Comparison of ENCODE assay signal across 13 mouse cellular contexts in genomic region chr7:13302780-13303179, GRCm38 (mm10). TPM values are rescaled to one million over a fixed set of nuclear protein-coding genes. Genes with fewer than 3 reads are reported as not detected.
DNase-seq lines count a peak whose midpoint lies in the region; ATAC-seq and TF ChIP-seq lines count a peak whose summit lies in the region.
"Had no signal": no experiment of that assay in that cellular context is flagged by ENCODE, and none has a peak within 500 bp of the region (broad histone marks: within the 10 kb centered on the region; RNA-seq: fewer than 3 reads in every experiment).

No protein-coding gene starts in this region.

- H3K9ac ChIP-seq in lung, postnatal 0 days (replicated peaks; ENCODE audit: low read depth), result no peak overlapping the region
- no peak overlapping the region for H3K9ac ChIP-seq in MEL (ENCODE audit: control insufficient read depth, low read depth, low read length, poor library complexity, severe bottlenecking)
- H3K9ac ChIP-seq: forebrain, embryonic 12.5 days; hindbrain, embryonic 15.5 days; midbrain, embryonic 13.5 days had no signal

- H3K4me3 ChIP-seq in lung, postnatal 0 days (ENCODE audit: low read depth, low read length), result no peak overlapping the region
- H3K4me3 ChIP-seq in MEL (ENCODE audit: control insufficient read depth in 1 of 2, insufficient read depth in 1 of 2, low read depth in 2 of 2, low read length in 2 of 2), result no peak overlapping the region
- peak overlapping the region; percentile 66 for H3K4me3 ChIP-seq in megakaryocyte, embryonic 14.5 days (replicated peaks)
- H3K4me3 ChIP-seq: forebrain, embryonic 12.5 days; heart, adult 2 months; hindbrain, embryonic 15.5 days; midbrain, embryonic 13.5 days had no signal

- TF ChIP-seq EP300 in lung, postnatal 0 days (IDR thresholded peaks at IDR 0.05), result no peak
- TF ChIP-seq EP300 in MEL (IDR thresholded peaks at IDR 0.05; ENCODE audit: low read depth in 1 of 2, low read length in 2 of 2), result peak; percentile 64 to 84

- no peaks in the 10 kb centered on the region for H3K27me3 ChIP-seq in lung, postnatal 0 days (replicated peaks; ENCODE audit: insufficient read depth, low read length)
- no peaks in the 10 kb centered on the region for H3K27me3 ChIP-seq in MEL (ENCODE audit: control insufficient read depth in 1 of 2, insufficient read depth in 2 of 2, low read length in 2 of 2)
- H3K27me3 ChIP-seq in megakaryocyte, embryonic 14.5 days (replicated peaks), result peaks cover 50% of the 10 kb centered on the region
- H3K27me3 ChIP-seq: forebrain, embryonic 12.5 days; hindbrain, embryonic 15.5 days; midbrain, embryonic 13.5 days had no signal

- no peaks in the 10 kb centered on the region for H3K9me3 ChIP-seq in lung, postnatal 0 days (ENCODE audit: low read length)
- no peaks in the 10 kb centered on the region for H3K9me3 ChIP-seq in MEL (replicated peaks; ENCODE audit: insufficient read depth, low read length)
- H3K9me3 ChIP-seq in megakaryocyte, embryonic 14.5 days, result no peaks in the 10 kb centered on the region
- H3K9me3 ChIP-seq: forebrain, embryonic 12.5 days; hindbrain, embryonic 15.5 days; midbrain, embryonic 13.5 days had no signal

- no peaks in the 10 kb centered on the region for H3K79me2 ChIP-seq in MEL (ENCODE audit: control insufficient read depth, insufficient read depth, low read length, poor library complexity)

- TF ChIP-seq CTCF in lung, postnatal 0 days (IDR thresholded peaks at IDR 0.05), result no peak
- TF ChIP-seq CTCF in MEL (IDR thresholded peaks at IDR 0.05 in 2 of 3, conservative IDR thresholded peaks at IDR 0.05 in 1 of 3; ENCODE audit: control insufficient read depth in 1 of 3, insufficient read depth in 1 of 3, low read depth in 2 of 3, low read length in 3 of 3, poor library complexity in 1 of 3, severe bottlenecking in 1 of 3), result no peak

- WGBS in lung, postnatal 0 days, result 83% methylated on average over 2 of the region's 2 CpGs

- ATAC-seq in lung, postnatal 0 days, result no peak
- no peak for ATAC-seq in erythroid progenitor cell, adult 5-6 weeks (replicated peaks; ENCODE audit: low FRiP score, poor library complexity, severe bottlenecking)
- ATAC-seq: midbrain, embryonic 13.5 days had no signal

- no peak for TF ChIP-seq RAD21 in MEL (IDR thresholded peaks at IDR 0.05; ENCODE audit: low read depth, low read length)

- H3K36me3 ChIP-seq in lung, postnatal 0 days (ENCODE audit: insufficient read depth, low read length), result peaks cover 12% of the 10 kb centered on the region; the same call in 1 of the 2 replicates
- peaks cover 12 to 24% of the 10 kb centered on the region in 2 experiments for H3K36me3 ChIP-seq in MEL (ENCODE audit: control insufficient read depth in 1 of 2, insufficient read depth in 2 of 2, low read length in 2 of 2)
- peaks cover 84% of the 10 kb centered on the region for H3K36me3 ChIP-seq in megakaryocyte, embryonic 14.5 days (replicated peaks; ENCODE audit: low read length)

- H3K27ac ChIP-seq in lung, postnatal 0 days (ENCODE audit: low read length), result no peak overlapping the region
- H3K27ac ChIP-seq in MEL (ENCODE audit: control insufficient read depth, low read depth, low read length), result peak overlapping the region; percentile 65
- H3K27ac ChIP-seq: forebrain, embryonic 12.5 days; heart, adult 2 months; hindbrain, embryonic 15.5 days; midbrain, embryonic 13.5 days; stomach, postnatal 0 days had no signal

- TF ChIP-seq POLR2A in MEL (IDR thresholded peaks at IDR 0.05; ENCODE audit: control insufficient read depth in 1 of 2, insufficient read depth in 1 of 2, low read depth in 1 of 2, low read length in 2 of 2, poor library complexity in 1 of 2), result no peak

- DNase-seq in lung, postnatal 25 days (ENCODE audit: low spot score), result peak; percentile 39
- no peak for DNase-seq in lung, postnatal 0 days (ENCODE audit: low spot score)
- peak; percentile 89 for DNase-seq in MEL (ENCODE audit: low read depth, low spot score)
- peak; percentile 71 for DNase-seq in thymus, postnatal 14 days
- no peak for DNase-seq in kidney, postnatal 25 days
- no peak for DNase-seq in left cerebral cortex, adult 9 months (ENCODE audit: low spot score in 2 of 2)

- H3K4me2 ChIP-seq in lung, postnatal 0 days (replicated peaks; ENCODE audit: low read depth, low read length), result no peak overlapping the region
- H3K4me2 ChIP-seq: forebrain, embryonic 12.5 days; hindbrain, embryonic 15.5 days; midbrain, embryonic 13.5 days had no signal

- no peaks in the 10 kb centered on the region for H3K4me1 ChIP-seq in lung, postnatal 0 days (ENCODE audit: insufficient read depth, low read depth, low read length)
- peaks cover 3 to 21% of the 10 kb centered on the region in 2 experiments; a peak in 3 of 4 replicates for H3K4me1 ChIP-seq in MEL (ENCODE audit: control insufficient read depth in 1 of 2, insufficient read depth in 2 of 2, low read length in 2 of 2)
- H3K4me1 ChIP-seq in megakaryocyte, embryonic 14.5 days, result peaks cover 43% of the 10 kb centered on the region
- H3K4me1 ChIP-seq: forebrain, embryonic 12.5 days; hindbrain, embryonic 15.5 days; midbrain, embryonic 13.5 days had no signal

TF ChIP-seq in MEL, 35 proteins besides CTCF, POLR2A, EP300 and RAD21 (continues in another document):
- TF ChIP-seq USF2 (IDR thresholded peaks at IDR 0.05; ENCODE audit: borderline replicate concordance in 1 of 2, insufficient read depth in 1 of 2, low read depth in 1 of 2, low read length in 2 of 2), result no peak
- no peak for TF ChIP-seq ZMIZ1 (IDR thresholded peaks at IDR 0.05; ENCODE audit: low read depth, low read length)
- TF ChIP-seq TBP (IDR thresholded peaks at IDR 0.05; ENCODE audit: low read depth, low read length), result no peak
- no peak for TF ChIP-seq UBTF (IDR thresholded peaks at IDR 0.05; ENCODE audit: borderline replicate concordance, insufficient read depth, low read depth, low read length)
- peak; percentile 87 for TF ChIP-seq ETS1 (IDR thresholded peaks at IDR 0.05; ENCODE audit: low read depth, low read length)
- TF ChIP-seq MXI1 (IDR thresholded peaks at IDR 0.05; ENCODE audit: low read depth, low read length), result no peak
- no peak for TF ChIP-seq ZC3H11A (IDR thresholded peaks at IDR 0.05; ENCODE audit: low read depth, low read length)
- no peak for TF ChIP-seq CHD2 (IDR thresholded peaks at IDR 0.05; ENCODE audit: low read length)
- no peak for TF ChIP-seq CHD1 (IDR thresholded peaks at IDR 0.05; ENCODE audit: low read depth, low read length)
- TF ChIP-seq SIN3A (IDR thresholded peaks at IDR 0.05; ENCODE audit: low read length), result no peak
- TF ChIP-seq RCOR1 (IDR thresholded peaks at IDR 0.05; ENCODE audit: low read depth, low read length), result peak; percentile 30; the same call in 1 of the 2 replicates
- no peak for TF ChIP-seq HCFC1 (IDR thresholded peaks at IDR 0.05; ENCODE audit: low read depth, low read length)
- TF ChIP-seq POLR2AphosphoS2 (IDR thresholded peaks at IDR 0.05; ENCODE audit: low read length), result no peak
- TF ChIP-seq MYC (IDR thresholded peaks at IDR 0.05; ENCODE audit: low read depth, low read length), result no peak
- TF ChIP-seq MEF2A (IDR thresholded peaks at IDR 0.05; ENCODE audit: extremely low read depth, insufficient replicate concordance, low read depth, low read length, poor library complexity, severe bottlenecking), result no peak
- no peak; the same call in 1 of the 2 replicates for TF ChIP-seq MYB (IDR thresholded peaks at IDR 0.05; ENCODE audit: low read depth, low read length)
- TF ChIP-seq ZNF384 (IDR thresholded peaks at IDR 0.05; ENCODE audit: low read depth, low read length), result no peak
- peak; percentile 48 for TF ChIP-seq TAL1 (IDR thresholded peaks at IDR 0.05; ENCODE audit: low read length)
- no peak for TF ChIP-seq NRF1 (IDR thresholded peaks at IDR 0.05; ENCODE audit: insufficient read depth, low read depth, low read length, poor library complexity, severe bottlenecking)
- TF ChIP-seq ZKSCAN1 (IDR thresholded peaks at IDR 0.05; ENCODE audit: low read depth, low read length), result no peak
- no peak for TF ChIP-seq GABPA (IDR thresholded peaks at IDR 0.05; ENCODE audit: low read depth, low read length)
- TF ChIP-seq GATA1 (IDR thresholded peaks at IDR 0.05; ENCODE audit: low read depth, low read length), result 0 out of 2 replicates have a peak, but pooled peaks have one; percentile 4
- peak; percentile 51; the same call in 1 of the 2 replicates for TF ChIP-seq TCF12 (IDR thresholded peaks at IDR 0.05; ENCODE audit: low read depth, low read length)
- no peak for TF ChIP-seq NELFE (IDR thresholded peaks at IDR 0.05; ENCODE audit: low read depth, low read length)

RNA-seq across cellular contexts. Expression of gene Pla2g4c, which starts 21.7 kb away (rescaled TPM):
- polyA plus RNA-seq in lung, postnatal 0 days (2015; fragmentation: Nextera tagmentation; extraction: Ambion mirVana), result 1.2 and 1.5 TPM in 2 replicates
- total RNA-seq in MEL (2012; rRNA removed), result 0.85 and 1.0 TPM in 2 replicates
- polyA plus RNA-seq in MEL (2012; ENCODE audit: insufficient read depth in 1 of 2, insufficient read length in 2 of 2, low read depth in 1 of 2, low replicate concordance in 2 of 2, missing spikeins in 1 of 2), result 1 to 10 TPM in 1 of 2 experiments, not detected in 1; 2.0 TPM
- polyA plus RNA-seq in megakaryocyte, embryonic 14.5 days (2012; ENCODE audit: insufficient read depth, low replicate concordance), result not detected in 2 replicates
- total RNA-seq in erythroid progenitor cell, adult 5-6 weeks (2015; ENCODE audit: low replicate concordance), result 6.7 and 14.8 TPM in 2 replicates
- 6.1 and 8.9 TPM in 2 replicates for total RNA-seq in erythroid progenitor cell, adult 5-6 weeks (2017; ENCODE audit: low replicate concordance)
- total RNA-seq: heart, adult 2 months had no signal

RNA-seq across cellular contexts. Expression of gene Zswim9, which starts 24.3 kb away (rescaled TPM):
- polyA plus RNA-seq in lung, postnatal 0 days (2015; fragmentation: Nextera tagmentation; extraction: Ambion mirVana), result 4.7 and 5.5 TPM in 2 replicates
- 4.9 and 6.1 TPM in 2 replicates for total RNA-seq in MEL (2012; rRNA removed)
- 10 to 100 TPM in 1 of 2 experiments, 1 to 10 TPM in 1; 7.7 to 46.6 TPM for polyA plus RNA-seq in MEL (2012; ENCODE audit: insufficient read depth in 1 of 2, insufficient read length in 2 of 2, low read depth in 1 of 2, low replicate concordance in 2 of 2, missing spikeins in 1 of 2)
- polyA plus RNA-seq in megakaryocyte, embryonic 14.5 days (2012; ENCODE audit: insufficient read depth, low replicate concordance), result 1.1 TPM in 1 of 2 replicates, not detected in the other
- total RNA-seq in erythroid progenitor cell, adult 5-6 weeks (2015; ENCODE audit: low replicate concordance), result 5.9 and 8.6 TPM in 2 replicates
- 5.1 and 7.1 TPM in 2 replicates for total RNA-seq in erythroid progenitor cell, adult 5-6 weeks (2017; ENCODE audit: low replicate concordance)

RNA-seq across cellular contexts. Expression of gene Lig1, which starts 25.7 kb away (rescaled TPM):
- polyA plus RNA-seq in lung, postnatal 0 days (2015; fragmentation: Nextera tagmentation; extraction: Ambion mirVana), result 16.5 and 20.2 TPM in 2 replicates
- total RNA-seq in MEL (2012; rRNA removed), result 63.1 and 67.2 TPM in 2 replicates
- polyA plus RNA-seq in MEL (2012; ENCODE audit: insufficient read depth in 1 of 2, insufficient read length in 2 of 2, low read depth in 1 of 2, low replicate concordance in 2 of 2, missing spikeins in 1 of 2), result 100 to 1,000 TPM; 187 to 570 TPM
- 17.7 and 19.6 TPM in 2 replicates for polyA plus RNA-seq in megakaryocyte, embryonic 14.5 days (2012; ENCODE audit: insufficient read depth, low replicate concordance)
- total RNA-seq in erythroid progenitor cell, adult 5-6 weeks (2015; ENCODE audit: low replicate concordance), result 174 and 196 TPM in 2 replicates
- total RNA-seq in erythroid progenitor cell, adult 5-6 weeks (2017; ENCODE audit: low replicate concordance), result 133 and 162 TPM in 2 replicates

Comparison
In these comparisons a context has a peak if more than half of its experiments do, and no peak if none do; other contexts are left out.
1. DNase-seq: peak in lung, postnatal 25 days (single experiment), MEL (single experiment) and thymus, postnatal 14 days (single experiment); none in lung, postnatal 0 days (single experiment), kidney, postnatal 25 days (0 of 2) and left cerebral cortex, adult 9 months (0 of 2).